Mouse (Mus musculus) stomach, embryonic 15.5 days (tissue): ENCODE measurements around the gene Pclaf. TPM values are rescaled to one million over a fixed set of nuclear protein-coding genes. Genes with fewer than 3 reads are reported as not detected.

Source experiments
- ATAC-seq: fragments of 200-750 bp; cut with Nextera tagmentation; 2 replicates; pipeline ENCODE4 v1.8.0; 2017; ENCODE audit warnings: low read depth, moderate number of reproducible peaks, moderate TSS enrichment; ENCODE audit not compliant: insufficient read depth, low FRiP score
- H3K27ac ChIP-seq: fragments of 300-500 bp; sonication (generic); 2 replicates; pipeline ENCODE4 v1.5.1; 2015; ENCODE audit warnings: mild to moderate bottlenecking, inconsistent platforms
- H3K27me3 ChIP-seq: fragments of 300-500 bp; sonication (generic); replicated peaks from 2 replicates; pipeline ENCODE4 v1.6.1; 2015; ENCODE audit warnings: inconsistent platforms
- H3K36me3 ChIP-seq: fragments of 300-500 bp; sonication (generic); 2 replicates; pipeline ENCODE4 v1.6.1; 2015; ENCODE audit warnings: inconsistent platforms
- H3K4me1 ChIP-seq: fragments of 300-500 bp; sonication (generic); 2 replicates; pipeline ENCODE4 v1.6.1; 2015; ENCODE audit warnings: inconsistent platforms
- H3K4me2 ChIP-seq: fragments of 300-500 bp; sonication (generic); 2 replicates; pipeline ENCODE4 v1.6.1; 2015; ENCODE audit warnings: mild to moderate bottlenecking, inconsistent platforms
- H3K4me3 ChIP-seq: fragments of 300-500 bp; sonication (generic); replicated peaks from 2 replicates; pipeline ENCODE4 v1.5.1; 2015; ENCODE audit warnings: inconsistent platforms
- H3K9ac ChIP-seq: fragments of 300-500 bp; sonication (generic); 2 replicates; pipeline ENCODE4 v1.6.1; 2015; ENCODE audit warnings: inconsistent platforms
- H3K9me3 ChIP-seq: fragments of 300-500 bp; sonication (generic); 2 replicates; pipeline ENCODE4 v1.6.1; 2016; ENCODE audit warnings: inconsistent platforms
- WGBS: fragments of 180-500 bp; shearing (Covaris S2); methylation state at CpG from one replicate; pipeline ENCODE4 v1.1.7; 2015; 5-methylcytosine and 5-hydroxymethylcytosine counted together
- polyA plus RNA-seq: library from polyadenylated mRNA; unstranded; fragments of >200 nt; fragmentation: Nextera tagmentation; extraction: Ambion mirVana; gene quantifications from 2 replicates; pipeline ENCODE4 v1.2.1, GENCODE M21; 2015

Gene Pclaf
- polyA plus RNA-seq, result 160 and 168 TPM in 2 replicates

DNA sequence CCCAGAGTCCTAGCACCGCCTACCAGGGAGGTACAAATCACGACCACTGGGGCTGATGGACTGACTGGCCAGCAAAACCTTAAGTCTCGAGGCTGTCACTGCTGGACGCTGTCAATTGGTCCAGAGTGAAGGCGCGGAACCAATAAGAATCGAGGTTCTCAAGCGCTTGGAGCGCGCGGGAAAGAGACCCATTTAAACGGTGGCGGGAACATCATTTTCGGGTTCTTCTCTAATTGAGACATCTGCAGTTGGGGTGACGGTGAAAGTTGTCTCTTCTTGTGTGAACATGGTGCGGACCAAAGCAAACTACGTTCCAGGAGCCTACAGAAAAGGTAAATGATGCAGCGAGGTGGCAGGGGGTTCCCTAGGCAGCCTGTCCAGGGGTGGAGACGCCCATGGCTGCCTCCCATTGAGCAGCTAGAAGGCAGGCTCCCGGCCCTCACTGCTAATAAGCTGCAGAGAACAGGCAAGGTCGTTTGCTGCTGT is at the start of gene Pclaf:
Gene Pclaf (plus strand): TSS at position 95 of the 486 bp plus-strand sequence.
- H3K36me3 ChIP-seq, result peaks cover 6% of the 10 kb centered on the region; the same call in 1 of the 2 replicates
- ATAC-seq, result peak; percentile 96
- peak within 1 kb of the TSS; percentile 54 for H3K9ac ChIP-seq
- WGBS, result under 1% methylated on average over 21 of the region's 21 CpGs
- no peaks in the 10 kb centered on the region for H3K27me3 ChIP-seq
- peak within 1 kb of the TSS; percentile 68 for H3K4me3 ChIP-seq
- H3K27ac ChIP-seq, result peak within 1 kb of the TSS; percentile 44; the same call in 1 of the 2 replicates
- H3K4me1 ChIP-seq, result peaks cover 6% of the 10 kb centered on the region; the same call in 1 of the 2 replicates
- no peaks in the 10 kb centered on the region for H3K9me3 ChIP-seq
- peak within 1 kb of the TSS; percentile 95 for H3K4me2 ChIP-seq

- 74% methylated on average over 7 of the region's 7 CpGs for WGBS
- Histone ChIP-seq H3K4me3 (no peak overlapping the region), H3K9me3 (no peaks in the 10 kb centered on the region), H3K9ac (no peak overlapping the region), H3K36me3 (0 out of 2 replicates have a peak, but pooled peaks cover 3% of the 10 kb centered on the region), H3K4me2 (no peak overlapping the region), H3K27ac (0 out of 2 replicates have a peak overlapping the region, but pooled peaks have one; percentile 24), H3K27me3 (no peaks in the 10 kb centered on the region), H3K4me1 (peaks cover 6% of the 10 kb centered on the region; the same call in 1 of the 2 replicates)
- no peak for ATAC-seq
Observed at GRCm38 (mm10) chr9:65844421-65845165, 45.4 kb upstream of the Pclaf start.

DNA sequence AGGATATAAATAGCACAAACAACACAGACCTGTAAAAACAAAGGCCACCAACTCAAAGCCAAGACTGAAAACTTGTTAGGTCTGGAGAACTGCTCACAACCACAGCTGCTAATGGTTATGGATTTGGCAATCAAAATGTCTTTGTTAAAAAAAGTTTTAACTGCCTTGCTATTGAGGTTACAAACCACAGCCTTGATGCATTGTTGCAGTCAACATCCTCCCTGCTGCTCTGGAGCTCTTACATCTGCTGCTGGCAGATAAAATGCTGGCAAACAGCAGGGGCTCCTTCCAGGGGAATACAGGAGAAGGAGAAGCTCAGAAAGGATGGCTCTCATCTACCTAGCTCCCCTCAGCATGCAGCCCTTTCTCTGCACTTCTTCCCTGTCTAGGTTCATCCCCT is 41.9 kb upstream of the Pclaf start:
- H3K36me3 ChIP-seq, result peaks cover 9% of the 10 kb centered on the region; the same call in 1 of the 2 replicates
- ATAC-seq, result no peak
- H3K9ac ChIP-seq, result no peak overlapping the region
- H3K4me2 ChIP-seq, result no peak overlapping the region
- H3K9me3 ChIP-seq, result no peaks in the 10 kb centered on the region
- no peak overlapping the region for H3K4me3 ChIP-seq
- H3K4me1 ChIP-seq, result peaks cover 6% of the 10 kb centered on the region; the same call in 1 of the 2 replicates
- H3K27ac ChIP-seq, result no peak overlapping the region
- H3K27me3 ChIP-seq, result no peaks in the 10 kb centered on the region

GRCm38 (mm10) chr9:65850203-65850602 is 39.8 kb upstream of the Pclaf start:
- H3K9me3 ChIP-seq, result no peaks in the 10 kb centered on the region
- H3K27me3 ChIP-seq, result no peaks in the 10 kb centered on the region
- H3K36me3 ChIP-seq, result peaks cover 10% of the 10 kb centered on the region; the same call in 1 of the 2 replicates
- no peak overlapping the region for H3K4me3 ChIP-seq
- no peak for ATAC-seq
- H3K27ac ChIP-seq, result no peak overlapping the region
- H3K4me2 ChIP-seq, result no peak overlapping the region
- H3K4me1 ChIP-seq, result no peaks in the 10 kb centered on the region
- whole genome bisulfite sequencing, result 8% methylated on average over 1 of the region's 1 CpGs
- H3K9ac ChIP-seq, result no peak overlapping the region

DNA sequence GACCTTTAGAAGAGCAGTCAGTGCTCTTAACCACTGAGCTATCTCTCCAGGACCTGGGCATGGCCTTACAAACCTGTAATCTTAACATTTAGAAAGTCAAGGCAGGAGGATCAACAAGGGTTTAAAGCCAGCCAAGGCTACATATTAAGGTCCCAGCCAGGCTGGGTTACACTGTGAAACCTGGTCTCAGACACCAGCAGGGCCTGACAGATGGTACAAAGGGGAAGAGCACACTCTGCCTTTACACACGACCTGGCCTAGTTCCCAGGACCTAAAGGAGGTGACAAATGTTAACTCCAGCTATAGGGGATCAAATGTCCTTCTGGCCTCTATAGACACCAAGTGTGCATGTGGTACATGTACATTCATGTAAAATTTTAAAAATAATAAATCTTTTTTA is 30.4 kb upstream of the Pclaf start:
- no peaks in the 10 kb centered on the region for H3K9me3 ChIP-seq
- no peak overlapping the region for H3K9ac ChIP-seq
- no peak overlapping the region for H3K4me3 ChIP-seq
- ATAC-seq, result no peak
- no peaks in the 10 kb centered on the region for H3K4me1 ChIP-seq
- H3K4me2 ChIP-seq, result no peak overlapping the region
- peaks cover 19% of the 10 kb centered on the region for H3K36me3 ChIP-seq
- WGBS, result 46% methylated on average over 1 of the region's 1 CpGs
- no peaks in the 10 kb centered on the region for H3K27me3 ChIP-seq
- no peak overlapping the region for H3K27ac ChIP-seq

DNA sequence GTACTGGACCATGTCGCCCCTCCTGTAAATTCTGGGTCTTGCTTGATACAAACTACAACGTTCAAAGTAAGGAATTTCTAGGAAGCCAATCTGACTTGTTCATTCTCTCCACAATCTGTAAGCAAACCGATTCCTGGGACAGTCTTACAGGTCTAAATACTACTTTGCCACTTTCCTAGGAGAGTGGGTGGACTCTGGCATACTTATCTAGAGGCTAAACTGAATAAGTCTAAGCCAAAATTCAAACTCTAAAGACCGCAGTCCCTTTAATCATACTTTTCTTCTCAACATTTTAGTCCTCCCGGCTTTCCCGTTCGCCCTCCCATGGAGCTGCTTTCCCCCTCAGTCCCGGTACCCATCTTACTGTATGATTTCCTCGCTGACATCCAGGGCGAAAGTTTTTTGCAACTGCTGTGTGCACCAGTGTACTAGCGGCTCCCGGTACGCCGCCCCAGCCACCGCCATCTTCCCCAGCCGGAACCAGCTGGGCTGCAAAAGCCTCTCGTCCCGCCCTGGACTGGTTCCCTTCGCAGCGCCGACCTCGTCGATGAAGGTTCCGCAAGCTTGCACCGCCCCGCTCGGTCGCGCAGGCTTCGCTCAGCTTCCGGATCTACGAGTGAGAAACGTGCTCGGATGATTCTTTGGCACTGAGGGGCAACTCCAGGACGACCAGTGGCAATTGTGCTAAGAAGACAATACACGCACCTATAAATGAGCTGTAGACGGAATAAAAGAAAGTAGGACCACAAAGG is 5.3 kb upstream of the Pclaf start:
- H3K4me3 ChIP-seq, result peak overlapping the region; percentile 73
- H3K27me3 ChIP-seq, result no peaks in the 10 kb centered on the region
- peak overlapping the region; percentile 78 for H3K27ac ChIP-seq
- peak overlapping the region; percentile 71 for H3K4me2 ChIP-seq
- H3K4me1 ChIP-seq, result no peaks in the 10 kb centered on the region
- H3K9me3 ChIP-seq, result no peaks in the 10 kb centered on the region
- H3K9ac ChIP-seq, result peak overlapping the region; percentile 78
- peak; percentile 98 for ATAC-seq
- under 1% methylated on average over 37 of the region's 37 CpGs for WGBS
- 0 out of 2 replicates have a peak, but pooled peaks cover 4% of the 10 kb centered on the region for H3K36me3 ChIP-seq

DNA sequence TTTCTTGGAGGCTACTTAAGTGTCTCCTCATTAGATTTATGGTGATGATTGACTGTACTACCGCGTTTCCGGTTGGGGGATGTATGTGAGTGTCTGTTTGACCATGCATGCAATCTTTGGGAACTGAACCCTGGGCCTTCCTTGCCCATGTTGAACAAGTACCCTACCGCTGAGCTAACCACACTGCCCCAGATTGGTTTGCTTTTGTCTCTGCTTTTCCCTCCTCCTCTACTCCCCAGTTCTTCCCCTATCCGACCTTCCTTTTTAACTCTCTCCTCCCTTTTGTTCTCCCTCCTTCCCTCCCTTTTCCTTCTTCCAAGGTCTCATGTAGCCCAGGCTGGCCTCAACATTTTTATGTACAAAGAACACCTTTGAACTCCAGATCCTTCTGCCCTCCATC is 1.1 kb downstream of the Pclaf start:
- Histone ChIP-seq H3K9ac (peak overlapping the region; percentile 54; the same call in 1 of the 2 replicates), H3K4me3 (peak overlapping the region; percentile 68), H3K9me3 (no peaks in the 10 kb centered on the region), H3K4me1 (peaks cover 6% of the 10 kb centered on the region; the same call in 1 of the 2 replicates), H3K27ac (no peak overlapping the region), H3K27me3 (no peaks in the 10 kb centered on the region), H3K4me2 (peak overlapping the region; percentile 95), H3K36me3 (peaks cover 6% of the 10 kb centered on the region; the same call in 1 of the 2 replicates)
- ATAC-seq, result no peak
- 3% methylated on average over 5 of the region's 5 CpGs for WGBS

DNA sequence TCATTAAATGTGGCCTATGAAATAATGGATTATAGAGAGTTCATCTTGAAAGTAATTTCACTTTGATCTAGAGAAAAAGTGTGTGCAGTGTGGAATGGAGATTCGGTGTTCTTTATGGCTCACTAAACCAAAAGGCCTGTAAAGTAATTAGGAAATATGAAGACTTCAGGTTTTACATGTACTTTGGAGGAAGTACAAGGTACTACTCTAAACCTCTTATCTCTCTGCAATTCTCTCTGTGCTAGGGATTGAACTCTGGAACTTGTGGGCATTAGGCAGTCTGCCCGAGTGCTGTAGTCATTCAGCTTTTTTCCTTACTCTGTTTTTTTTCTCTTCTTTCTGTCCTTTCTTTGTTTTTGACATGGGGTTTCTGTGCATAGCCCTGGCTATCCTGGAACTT is 6.9 kb downstream of the Pclaf start:
- no peak overlapping the region for H3K9ac ChIP-seq
- H3K36me3 ChIP-seq, result peaks cover 6% of the 10 kb centered on the region; the same call in 1 of the 2 replicates
- no peak overlapping the region for H3K27ac ChIP-seq
- no peak for ATAC-seq
- H3K4me3 ChIP-seq, result no peak overlapping the region
- no peaks in the 10 kb centered on the region for H3K4me1 ChIP-seq
- 83% methylated on average over 2 of the region's 2 CpGs for WGBS
- no peaks in the 10 kb centered on the region for H3K27me3 ChIP-seq
- H3K9me3 ChIP-seq, result no peaks in the 10 kb centered on the region
- H3K4me2 ChIP-seq, result no peak overlapping the region

DNA sequence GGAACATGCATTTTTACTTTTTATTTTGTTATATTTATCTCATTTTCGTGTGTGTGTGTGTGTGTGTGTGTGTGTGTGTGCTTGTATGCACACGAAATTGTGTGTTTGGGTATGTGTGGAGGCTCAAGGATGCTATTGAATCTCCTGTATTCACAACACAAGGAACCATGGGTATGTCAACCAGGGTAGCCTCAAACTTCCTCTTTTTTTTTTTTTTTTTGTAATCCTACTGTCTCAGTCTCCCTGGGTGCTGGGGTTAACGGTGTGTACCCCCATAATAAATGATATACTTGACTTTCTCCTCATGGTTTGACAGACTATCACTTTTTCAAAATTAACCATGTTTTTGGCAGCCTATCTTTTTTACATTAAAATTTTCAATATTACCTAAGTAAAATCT is 12.8 kb downstream of the Pclaf start:
- no peak overlapping the region for H3K27ac ChIP-seq
- H3K27me3 ChIP-seq, result no peaks in the 10 kb centered on the region
- peaks cover 4% of the 10 kb centered on the region; the same call in 1 of the 2 replicates for H3K36me3 ChIP-seq
- H3K4me1 ChIP-seq, result peaks cover 2% of the 10 kb centered on the region; the same call in 1 of the 2 replicates
- 82% methylated on average over 3 of the region's 3 CpGs for WGBS
- H3K4me2 ChIP-seq, result no peak overlapping the region
- ATAC-seq, result no peak
- no peaks in the 10 kb centered on the region for H3K9me3 ChIP-seq
- H3K9ac ChIP-seq, result no peak overlapping the region
- H3K4me3 ChIP-seq, result no peak overlapping the region

DNA sequence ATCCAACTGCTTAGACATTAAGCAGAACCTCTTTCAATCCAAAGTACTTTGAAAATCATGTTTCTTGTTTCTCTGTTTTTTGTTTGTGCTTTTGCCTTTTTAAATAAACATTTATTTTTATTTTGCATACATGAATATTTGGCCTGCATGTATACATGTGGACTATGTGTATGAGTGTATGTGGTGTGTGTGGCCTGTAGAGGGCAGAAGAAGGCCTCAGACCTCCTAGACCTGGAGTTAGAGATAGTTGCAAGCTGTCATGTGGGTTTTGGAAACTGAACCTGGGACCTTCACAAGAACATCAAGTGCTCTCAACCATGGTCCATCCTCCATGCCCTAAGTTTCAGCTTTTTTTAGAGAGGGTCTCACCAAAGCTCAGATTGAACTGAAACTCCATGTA is 13.4 kb downstream of the Pclaf start:
- peaks cover 3% of the 10 kb centered on the region; the same call in 1 of the 2 replicates for H3K4me1 ChIP-seq
- no peak overlapping the region for H3K4me3 ChIP-seq
- H3K36me3 ChIP-seq, result peaks cover 4% of the 10 kb centered on the region; the same call in 1 of the 2 replicates
- no peak overlapping the region for H3K4me2 ChIP-seq
- no peak for ATAC-seq
- H3K27me3 ChIP-seq, result no peaks in the 10 kb centered on the region
- H3K27ac ChIP-seq, result no peak overlapping the region
- no peak overlapping the region for H3K9ac ChIP-seq
- no peaks in the 10 kb centered on the region for H3K9me3 ChIP-seq

- H3K4me2 ChIP-seq, result peak within 1 kb of the TSS; percentile 80
- H3K4me1 ChIP-seq, result peaks cover 6% of the 10 kb centered on the region; the same call in 1 of the 2 replicates
- peak within 1 kb of the TSS; percentile 73 for H3K9ac ChIP-seq
- ATAC-seq, result peak; percentile 98
- peaks cover under 1% of the 10 kb centered on the region; the same call in 1 of the 2 replicates for H3K36me3 ChIP-seq
- H3K9me3 ChIP-seq, result no peaks in the 10 kb centered on the region
- WGBS, result under 1% methylated on average over 38 of the region's 38 CpGs
- peak within 1 kb of the TSS; percentile 77 for H3K4me3 ChIP-seq
- H3K27me3 ChIP-seq, result no peaks in the 10 kb centered on the region
- peak within 1 kb of the TSS; percentile 92 for H3K27ac ChIP-seq
Observed at GRCm38 (mm10) chr9:65908394-65909300, 18.6 kb downstream of the Pclaf start, which contains the start of the genes Trip4 and Csnk1g1. Gene Trip4 (minus strand): TSS chr9:65908794. Gene Csnk1g1 (plus strand): TSS chr9:65908924.
